Mouse (Mus musculus) hindbrain, embryonic 15.5 days (tissue): Measurements from ENCODE around the gene Pax9. TPM values are rescaled to one million over a fixed set of nuclear protein-coding genes. Genes with fewer than 3 reads are reported as not detected.
A peak's percentile ranks its signal among the peaks of the same experiment; 100 is the strongest.

ENCODE experiments used
- ATAC-seq: fragments of 200-750 bp; cut with Nextera tagmentation; 2 replicates; pipeline ENCODE4 v1.8.0; 2017; ENCODE audit warnings: low read depth, moderate number of reproducible peaks, moderate TSS enrichment; ENCODE audit not compliant: low FRiP score
- H3K27ac ChIP-seq: fragments of 300-500 bp; sonication (generic); replicated peaks from 2 replicates; pipeline ENCODE4 v1.5.1; 2015; ENCODE audit warnings: mild to moderate bottlenecking, inconsistent platforms
- H3K27me3 ChIP-seq: fragments of 300-500 bp; sonication (generic); 2 replicates; pipeline ENCODE4 v1.6.1; 2015; ENCODE audit warnings: control low read depth, inconsistent platforms
- H3K36me3 ChIP-seq: fragments of 300-500 bp; sonication (generic); 2 replicates; pipeline ENCODE4 v1.6.1; 2015; ENCODE audit warnings: control low read depth, inconsistent platforms
- H3K4me1 ChIP-seq: fragments of 300-500 bp; sonication (generic); replicated peaks from 2 replicates; pipeline ENCODE4 v1.6.1; 2015; ENCODE audit warnings: control low read depth, inconsistent platforms
- H3K4me2 ChIP-seq: fragments of 300-500 bp; sonication (generic); 2 replicates; pipeline ENCODE4 v1.6.1; 2015; ENCODE audit warnings: moderate library complexity, mild to moderate bottlenecking, inconsistent platforms
- H3K4me3 ChIP-seq: fragments of 300-500 bp; sonication (generic); 2 replicates; pipeline ENCODE4 v1.5.1; 2015; ENCODE audit warnings: mild to moderate bottlenecking, inconsistent platforms
- H3K9ac ChIP-seq: fragments of 300-500 bp; sonication (generic); 2 replicates; pipeline ENCODE4 v1.6.1; 2015; ENCODE audit warnings: inconsistent platforms
- H3K9me3 ChIP-seq: fragments of 300-500 bp; sonication (generic); 2 replicates; pipeline ENCODE4 v1.6.1; 2016; ENCODE audit warnings: control low read depth, inconsistent platforms
- WGBS: fragments of 180-500 bp; shearing (Covaris S2); methylation state at CpG from one replicate; pipeline ENCODE4 v1.1.7; 2015; 5-methylcytosine and 5-hydroxymethylcytosine counted together
- polyA plus RNA-seq: library from polyadenylated mRNA; unstranded; fragments of >200 nt; fragmentation: Nextera tagmentation; extraction: Ambion mirVana; gene quantifications from 2 replicates; pipeline ENCODE4 v1.2.1, GENCODE M21; 2015

The Pax9 gene
- polyA plus RNA-seq, 1 experiment from 2014 or later = not detected

DNA sequence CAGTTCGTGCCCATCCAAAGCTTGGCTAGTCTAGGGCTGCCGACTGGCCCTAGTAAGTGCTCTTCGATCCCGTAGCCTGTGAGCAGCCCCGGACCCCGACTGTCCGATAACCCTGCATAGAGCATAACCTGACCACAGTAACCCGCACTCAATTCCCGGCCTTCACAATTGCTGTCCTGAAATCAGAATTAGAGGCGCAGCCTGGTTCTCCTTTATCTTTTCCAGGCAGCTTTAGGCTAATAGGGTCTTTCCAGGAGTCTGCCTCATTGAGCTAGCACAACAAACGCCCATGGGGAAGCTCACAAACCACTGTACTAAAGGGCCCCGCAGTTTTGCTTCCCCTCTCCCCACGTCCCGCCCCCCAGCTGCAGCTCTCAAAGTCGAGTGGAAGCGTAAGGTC is 1.2 kb upstream of the Pax9 start:
- Histone ChIP-seq H3K4me3 (no peak overlapping the region), H3K9me3 (no peaks in the 10 kb centered on the region), H3K4me2 (no peak overlapping the region), H3K4me1 (peaks cover 12% of the 10 kb centered on the region), H3K9ac (no peak overlapping the region), H3K27me3 (peaks cover 98% of the 10 kb centered on the region), H3K36me3 (no peaks in the 10 kb centered on the region), H3K27ac (no peak overlapping the region)
- no peak for ATAC-seq
- whole genome bisulfite sequencing = 2% methylated on average over 16 of the region's 16 CpGs

DNA sequence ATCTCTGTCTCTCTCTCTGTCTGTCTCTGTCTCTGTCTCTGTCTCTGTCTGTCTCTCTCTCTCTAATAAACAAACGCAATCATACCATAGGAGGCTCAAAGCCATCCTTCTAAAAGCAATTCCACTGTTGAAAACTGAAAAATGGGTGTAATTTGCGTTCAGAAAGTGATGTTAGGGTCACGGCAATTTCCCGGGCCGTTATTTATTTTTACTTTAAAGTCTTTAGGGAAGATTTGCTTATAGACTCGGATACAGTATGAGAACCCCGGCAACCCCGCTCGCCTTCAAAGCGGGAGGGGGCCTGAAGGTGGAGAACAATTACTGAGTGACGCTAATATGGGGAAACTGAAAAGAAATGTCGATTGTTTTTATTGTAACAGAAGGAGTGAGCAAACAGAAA is 566 bp upstream of the Pax9 start:
- under 1% methylated on average over 12 of the region's 12 CpGs for WGBS

DNA sequence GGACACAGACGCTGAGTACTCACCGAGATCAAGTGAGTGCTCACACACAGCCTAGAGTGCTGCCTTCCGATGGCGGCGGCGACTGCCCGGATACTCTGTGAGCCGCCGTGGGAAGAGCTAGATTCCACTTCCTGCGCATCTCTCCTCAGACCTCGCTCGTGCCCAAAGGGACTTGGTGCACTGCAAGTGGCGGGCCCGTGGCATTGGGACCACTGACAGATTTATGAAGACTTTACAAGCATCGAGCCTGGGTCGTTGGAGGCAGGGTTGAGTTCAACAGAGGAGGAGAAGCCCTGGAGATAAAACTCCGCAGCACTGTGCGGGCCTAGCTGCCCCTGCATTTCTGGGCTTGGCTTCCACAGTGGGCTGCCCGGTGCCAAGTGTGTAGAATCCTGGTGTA is 969 bp downstream of the Pax9 start:
- Histone ChIP-seq H3K9ac (no peak overlapping the region), H3K4me2 (no peak overlapping the region), H3K4me3 (0 out of 2 replicates have a peak overlapping the region, but pooled peaks have one; percentile 2), H3K4me1 (peaks cover 30% of the 10 kb centered on the region), H3K27me3 (peaks cover 99% of the 10 kb centered on the region), H3K9me3 (no peaks in the 10 kb centered on the region), H3K36me3 (no peaks in the 10 kb centered on the region), H3K27ac (no peak overlapping the region)
- no peak for ATAC-seq
- 1% methylated on average over 19 of the region's 19 CpGs for WGBS

More for the DNA sequence above, 566 bp upstream of the Pax9 start:
- no peak overlapping the region for H3K4me2 ChIP-seq
- no peak overlapping the region for H3K27ac ChIP-seq
- peaks cover 17% of the 10 kb centered on the region for H3K4me1 ChIP-seq
- no peak overlapping the region for H3K9ac ChIP-seq
- peaks cover 98% of the 10 kb centered on the region for H3K27me3 ChIP-seq
- H3K9me3 ChIP-seq = no peaks in the 10 kb centered on the region
- ATAC-seq = no peak
- no peaks in the 10 kb centered on the region for H3K36me3 ChIP-seq
- no peak overlapping the region for H3K4me3 ChIP-seq

DNA sequence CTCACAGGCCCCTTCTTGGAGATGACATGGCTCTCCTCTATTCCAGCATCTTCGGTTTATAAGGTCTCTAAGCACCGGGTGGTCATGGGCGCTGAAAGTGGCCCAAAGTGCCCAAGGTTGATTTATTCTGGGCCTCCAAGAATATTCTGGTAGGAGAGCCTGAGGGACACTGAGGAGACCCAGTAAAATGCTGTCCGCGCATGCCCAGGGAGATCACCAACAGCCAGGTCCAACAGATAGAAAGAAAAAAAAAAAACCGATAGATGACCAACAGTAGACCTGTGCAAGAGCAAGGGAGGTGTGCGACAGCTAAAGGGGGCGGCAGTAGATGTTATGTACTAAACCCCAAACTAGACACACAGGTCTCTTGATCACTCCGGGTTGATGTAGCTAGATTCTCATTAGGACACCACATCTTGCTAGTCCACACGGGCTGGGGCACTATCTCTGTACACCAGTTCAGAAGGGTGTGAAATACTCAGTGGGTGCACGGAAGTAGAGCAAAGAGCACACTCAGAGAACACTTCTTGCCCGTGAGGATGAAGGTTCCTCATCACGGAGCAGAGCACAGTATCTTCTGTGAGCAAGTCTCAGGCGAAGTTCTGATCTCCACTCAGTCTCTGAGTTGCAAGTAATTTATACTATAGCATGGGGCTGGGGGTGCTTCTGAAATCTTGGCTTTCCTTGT is 2.0 kb downstream of the Pax9 start:
- Histone ChIP-seq H3K27ac (no peak overlapping the region), H3K9me3 (no peaks in the 10 kb centered on the region), H3K4me2 (no peak overlapping the region), H3K9ac (no peak overlapping the region), H3K36me3 (no peaks in the 10 kb centered on the region), H3K4me1 (peaks cover 30% of the 10 kb centered on the region), H3K4me3 (no peak overlapping the region), H3K27me3 (peaks cover 98% of the 10 kb centered on the region)
- ATAC-seq = no peak
- 5% methylated on average over 14 of the region's 14 CpGs for WGBS

- Histone ChIP-seq H3K4me3 (no peak overlapping the region), H3K4me1 (peaks cover 30% of the 10 kb centered on the region), H3K9ac (no peak overlapping the region), H3K4me2 (no peak overlapping the region), H3K27me3 (peaks cover 95% of the 10 kb centered on the region), H3K36me3 (no peaks in the 10 kb centered on the region), H3K9me3 (no peaks in the 10 kb centered on the region), H3K27ac (no peak overlapping the region)
- WGBS = 3% methylated on average over 14 of the region's 14 CpGs
- no peak for ATAC-seq
These were observed 2.8 kb downstream of the Pax9 start for GRCm38 (mm10) chr12:56694361-56694760.

GRCm38 (mm10) chr12:56694936-56695335 is 3.4 kb downstream of the Pax9 start:
- H3K27me3 ChIP-seq = peaks cover 95% of the 10 kb centered on the region
- H3K27ac ChIP-seq = no peak overlapping the region
- H3K9me3 ChIP-seq = no peaks in the 10 kb centered on the region
- peaks cover 30% of the 10 kb centered on the region for H3K4me1 ChIP-seq
- H3K4me2 ChIP-seq = peak overlapping the region; percentile 36
- peak overlapping the region; percentile 15 for H3K4me3 ChIP-seq
- WGBS = under 1% methylated on average over 11 of the region's 11 CpGs
- H3K9ac ChIP-seq = no peak overlapping the region
- H3K36me3 ChIP-seq = no peaks in the 10 kb centered on the region
- 0 out of 2 replicates have a peak, but pooled peaks have one; percentile 9 for ATAC-seq

GRCm38 (mm10) chr12:56695358-56696173 is 4.0 kb downstream of the Pax9 start:
- under 1% methylated on average over 41 of the region's 41 CpGs for WGBS
- no peaks in the 10 kb centered on the region for H3K36me3 ChIP-seq
- ATAC-seq = peak; percentile 82
- H3K27me3 ChIP-seq = peaks cover 95% of the 10 kb centered on the region
- no peaks in the 10 kb centered on the region for H3K9me3 ChIP-seq
- H3K27ac ChIP-seq = no peak overlapping the region
- H3K9ac ChIP-seq = no peak overlapping the region
- H3K4me2 ChIP-seq = peak overlapping the region; percentile 36
- H3K4me3 ChIP-seq = peak overlapping the region; percentile 15
- H3K4me1 ChIP-seq = peaks cover 30% of the 10 kb centered on the region

DNA sequence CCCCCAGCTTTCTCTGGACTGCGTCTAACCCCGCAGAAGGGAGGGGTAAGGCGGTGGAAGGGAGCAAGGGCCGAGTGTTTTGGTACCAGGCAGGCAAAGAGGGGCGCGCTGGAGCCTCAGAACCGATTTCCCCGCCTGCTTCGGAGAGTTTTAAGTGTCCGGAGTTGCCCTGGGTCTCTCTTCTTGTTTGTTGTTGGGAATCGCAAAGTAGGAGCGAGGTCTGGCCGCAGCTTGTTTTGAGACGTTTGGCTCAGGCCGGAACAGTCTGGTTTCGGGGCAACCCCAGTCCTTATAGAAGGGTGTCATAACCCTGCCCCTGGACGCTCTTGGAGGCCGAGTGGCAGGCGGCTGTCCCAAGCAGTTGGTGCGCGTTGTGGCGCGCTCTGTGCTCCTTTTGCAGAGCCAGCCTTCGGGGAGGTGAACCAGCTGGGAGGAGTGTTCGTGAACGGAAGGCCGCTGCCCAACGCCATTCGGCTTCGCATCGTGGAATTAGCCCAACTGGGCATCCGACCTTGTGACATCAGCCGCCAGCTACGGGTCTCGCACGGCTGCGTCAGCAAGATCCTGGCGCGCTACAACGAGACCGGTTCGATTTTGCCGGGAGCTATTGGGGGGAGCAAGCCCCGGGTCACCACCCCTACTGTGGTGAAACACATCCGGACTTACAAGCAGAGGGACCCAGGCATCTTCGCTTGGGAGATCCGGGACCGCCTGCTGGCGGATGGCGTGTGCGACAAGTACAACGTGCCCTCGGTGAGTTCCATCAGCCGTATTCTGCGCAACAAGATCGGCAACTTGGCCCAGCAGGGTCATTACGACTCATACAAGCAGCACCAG is 4.8 kb downstream of the Pax9 start:
- Histone ChIP-seq H3K4me3 (peak overlapping the region; percentile 15; the same call in 1 of the 2 replicates), H3K36me3 (no peaks in the 10 kb centered on the region), H3K4me1 (peaks cover 27% of the 10 kb centered on the region), H3K4me2 (peak overlapping the region; percentile 36), H3K27me3 (peaks cover 94% of the 10 kb centered on the region), H3K9me3 (no peaks in the 10 kb centered on the region), H3K9ac (no peak overlapping the region), H3K27ac (no peak overlapping the region)
- under 1% methylated on average over 57 of the region's 57 CpGs for whole genome bisulfite sequencing
- ATAC-seq = no peak

DNA sequence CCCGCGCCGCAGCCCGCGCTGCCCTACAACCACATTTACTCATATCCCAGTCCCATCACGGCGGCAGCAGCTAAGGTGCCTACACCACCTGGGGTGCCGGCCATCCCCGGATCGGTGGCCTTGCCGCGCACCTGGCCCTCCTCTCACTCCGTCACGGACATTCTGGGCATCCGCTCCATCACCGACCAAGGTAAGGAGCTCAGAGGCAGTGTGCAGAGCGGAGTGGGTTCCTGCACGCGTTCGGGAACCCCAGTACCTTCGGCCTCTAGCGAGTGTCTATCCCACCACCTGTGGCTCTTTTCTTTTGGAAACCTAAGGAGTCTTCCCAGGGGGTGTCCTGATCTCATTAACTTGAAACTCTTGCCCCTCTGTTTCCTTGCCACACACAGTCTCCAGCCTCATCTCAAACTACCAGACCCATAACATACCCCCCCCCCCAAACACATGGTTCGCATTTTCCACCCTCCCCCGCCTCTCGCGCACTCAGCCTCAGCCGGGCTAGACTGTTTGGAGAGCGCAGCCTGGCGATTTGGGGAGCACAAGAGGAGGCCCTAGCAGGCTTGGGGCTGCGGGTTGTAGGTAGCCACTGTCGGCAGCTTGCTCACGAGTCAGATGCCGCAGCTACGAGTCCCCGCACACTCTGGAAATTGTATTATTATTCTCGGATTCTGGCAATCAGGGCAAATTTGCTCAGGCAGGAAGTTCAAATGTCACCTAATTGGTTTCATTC is 5.6 kb downstream of the Pax9 start:
- Histone ChIP-seq H3K9ac (no peak overlapping the region), H3K36me3 (no peaks in the 10 kb centered on the region), H3K27ac (no peak overlapping the region), H3K9me3 (no peaks in the 10 kb centered on the region), H3K4me3 (peak overlapping the region; percentile 15; the same call in 1 of the 2 replicates), H3K4me1 (peaks cover 23% of the 10 kb centered on the region), H3K4me2 (peak overlapping the region; percentile 36; the same call in 1 of the 2 replicates), H3K27me3 (peaks cover 91% of the 10 kb centered on the region)
- under 1% methylated on average over 36 of the region's 36 CpGs for WGBS
- ATAC-seq = no peak

GRCm38 (mm10) chr12:56697785-56698184 is 6.2 kb downstream of the Pax9 start:
- no peak for ATAC-seq
- WGBS = under 1% methylated on average over 12 of the region's 12 CpGs
- H3K4me3 ChIP-seq = no peak overlapping the region

More at GRCm38 (mm10) chr12:56697785-56698184, 6.2 kb downstream of the Pax9 start:
- Histone ChIP-seq H3K4me1 (peaks cover 21% of the 10 kb centered on the region), H3K9me3 (no peaks in the 10 kb centered on the region), H3K27me3 (peaks cover 91% of the 10 kb centered on the region), H3K4me2 (no peak overlapping the region), H3K9ac (no peak overlapping the region), H3K36me3 (no peaks in the 10 kb centered on the region), H3K27ac (no peak overlapping the region)
